Mouse (Mus musculus) brown adipose tissue, adult 24 weeks (tissue): ENCODE measurements around the gene Ift80. TPM values are rescaled to one million over a fixed set of nuclear protein-coding genes. Genes with fewer than 3 reads are reported as not detected.
"Not testable (repeated sequence)": the region's sequence is repeated elsewhere in the genome, so short reads cannot be mapped to it uniquely, and the experiment has no call there.

Source experiments
- H3K27ac ChIP-seq: fragments of 200-500 bp; replicated peaks from 2 replicates; pipeline ENCODE4 v1.5.1; 2012; ENCODE audit warnings: low read depth, mild to moderate bottlenecking, low read length
- H3K4me1 ChIP-seq: fragments of 200-500 bp; 2 replicates; pipeline ENCODE4 v1.6.1; 2012; ENCODE audit warnings: low read length, mixed read lengths; ENCODE audit not compliant: control insufficient read depth, insufficient read depth, insufficient read length
- H3K4me3 ChIP-seq: fragments of 200-500 bp; 2 replicates; pipeline ENCODE4 v1.5.1; 2012; ENCODE audit warnings: low read depth, mild to moderate bottlenecking, low read length, moderate library complexity; ENCODE audit not compliant: insufficient read depth
- polyA plus RNA-seq: library from polyadenylated mRNA; stranded (reverse); fragments of >200 nt; gene quantifications from 2 replicates; pipeline ENCODE4 v1.2.4, GENCODE M21; 2012; ENCODE audit not compliant: missing spikeins, insufficient read depth, insufficient read length

The Ift80 gene
- polyA plus RNA-seq: 2.7 and 3.3 TPM in 2 replicates

DNA sequence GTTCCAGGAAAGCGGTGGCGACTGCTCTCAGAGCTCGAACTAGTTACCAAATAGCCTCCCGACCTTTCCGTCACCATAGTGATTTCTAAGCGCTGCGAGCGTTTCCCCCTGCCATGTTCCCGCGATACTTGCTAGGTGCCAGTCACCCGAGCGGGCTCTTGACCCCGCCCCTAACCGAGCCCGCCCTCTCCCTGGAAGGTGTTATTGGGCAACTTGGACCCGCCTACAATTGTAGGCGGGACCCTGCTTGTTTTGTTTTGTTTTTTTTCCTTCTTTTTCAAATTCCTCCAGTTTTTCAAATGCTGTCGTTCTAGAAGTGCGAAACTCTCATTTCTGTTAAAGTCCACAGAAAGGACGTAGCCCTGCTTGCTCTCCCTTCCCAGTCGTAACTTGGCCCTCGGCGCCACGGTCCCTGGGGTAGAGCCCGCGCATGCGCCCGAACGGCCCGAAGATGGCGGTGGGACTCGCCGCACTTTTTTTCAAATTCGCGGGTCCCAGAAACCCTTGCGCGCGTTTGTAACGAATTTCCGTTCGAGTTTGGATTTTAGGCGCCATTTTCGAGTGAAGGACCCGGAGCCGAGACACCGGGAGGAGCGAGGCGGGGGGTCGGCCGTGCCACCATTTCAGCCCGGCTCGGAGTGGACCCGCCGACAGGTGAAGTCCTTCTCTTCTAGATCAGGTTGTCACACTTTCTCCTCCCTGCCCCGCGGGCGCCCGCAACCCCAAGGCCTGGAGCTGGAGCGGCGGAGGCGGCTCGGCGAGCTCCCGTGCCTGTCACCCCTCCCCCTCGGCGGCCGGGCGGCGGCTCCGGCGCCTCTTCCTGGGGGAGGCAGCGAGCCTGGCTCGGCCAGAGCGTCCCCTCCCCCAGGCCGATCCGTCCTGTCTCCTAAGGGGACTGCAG is at the start of gene Ift80, which contains the start of gene Smc4:
Gene Ift80, minus strand, starts transcription at position 134 of the 901 bp plus-strand sequence.
Gene Smc4, plus strand, starts transcription at position 302 of the 901 bp plus-strand sequence.
- H3K4me3 ChIP-seq: peak within 1 kb of the TSS; percentile 91

GRCm38 (mm10) chr3:69051894-69052293 is 47.5 kb upstream of the Ift80 start:
- no peak overlapping the region for H3K4me3 ChIP-seq
- no peaks in the 10 kb centered on the region for H3K4me1 ChIP-seq
- H3K27ac ChIP-seq: no peak overlapping the region

More for the DNA sequence above, at the start of gene Ift80, which contains the start of gene Smc4:
- H3K4me1 ChIP-seq: no peaks in the 10 kb centered on the region
- H3K27ac ChIP-seq: peak within 1 kb of the TSS; percentile 97

DNA sequence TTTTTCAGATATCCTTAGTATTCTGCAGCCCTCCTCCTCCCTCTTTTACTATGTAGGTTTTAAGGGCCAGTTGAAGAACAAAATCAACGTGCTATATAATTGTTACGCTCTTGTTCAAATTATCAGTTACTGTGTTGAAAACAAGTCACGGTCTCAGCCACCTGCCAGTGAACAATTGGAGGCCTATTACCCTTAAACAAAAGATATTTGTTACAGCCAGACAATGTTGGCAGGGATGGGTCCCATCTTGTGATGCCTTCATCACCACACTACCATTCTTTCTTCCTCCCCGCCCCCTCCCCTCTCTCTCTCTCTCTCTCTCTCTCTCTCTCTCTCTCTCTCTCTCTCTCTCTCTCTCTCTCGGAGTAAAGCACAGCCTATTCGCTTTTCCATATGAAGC is 44.6 kb upstream of the Ift80 start:
- Histone ChIP-seq H3K4me3 (no peak overlapping the region), H3K4me1 (no peaks in the 10 kb centered on the region), H3K27ac (no peak overlapping the region)

DNA sequence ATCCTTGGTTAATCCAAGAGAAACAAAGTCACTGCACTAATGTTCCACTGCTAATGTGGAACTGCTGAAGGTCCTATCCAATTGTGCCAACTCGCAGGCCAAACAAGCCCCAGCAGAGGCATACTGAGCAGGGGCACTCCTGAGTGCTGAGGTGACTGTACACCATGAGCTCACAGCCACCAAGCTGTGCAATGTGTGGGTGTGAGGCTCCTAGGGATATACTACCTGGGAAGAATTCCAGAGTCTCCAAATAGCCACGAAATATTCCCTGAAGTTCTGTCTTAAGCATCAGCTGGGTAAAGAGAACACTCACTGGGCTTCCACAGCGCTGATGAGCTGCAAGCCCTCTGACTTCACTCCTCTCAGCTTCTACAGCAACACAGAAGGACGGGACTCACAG is 43.3 kb upstream of the Ift80 start:
- Histone ChIP-seq H3K27ac (no peak overlapping the region), H3K4me1 (no peaks in the 10 kb centered on the region), H3K4me3 (no peak overlapping the region)

DNA sequence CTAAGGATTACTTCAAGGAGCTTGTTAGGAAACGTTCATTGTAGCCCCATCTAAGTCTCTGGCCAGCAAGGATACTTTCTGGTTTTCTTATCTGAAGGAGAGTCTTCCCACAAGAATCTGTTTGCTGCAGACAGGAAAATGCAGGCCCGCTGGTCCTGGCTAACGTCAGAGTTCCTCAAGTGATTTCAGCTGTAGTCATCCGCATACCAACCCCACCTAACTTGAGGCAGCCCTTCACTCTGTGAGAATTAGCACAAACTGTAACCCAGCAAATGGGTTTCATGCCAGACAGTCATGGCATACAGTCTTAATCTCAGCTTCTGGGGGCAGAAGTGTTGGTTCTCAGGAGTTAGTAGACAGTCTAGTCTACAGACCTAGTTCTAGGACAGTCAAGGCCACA is 42.1 kb upstream of the Ift80 start:
- no peak overlapping the region for H3K27ac ChIP-seq
- no peak overlapping the region for H3K4me3 ChIP-seq

DNA sequence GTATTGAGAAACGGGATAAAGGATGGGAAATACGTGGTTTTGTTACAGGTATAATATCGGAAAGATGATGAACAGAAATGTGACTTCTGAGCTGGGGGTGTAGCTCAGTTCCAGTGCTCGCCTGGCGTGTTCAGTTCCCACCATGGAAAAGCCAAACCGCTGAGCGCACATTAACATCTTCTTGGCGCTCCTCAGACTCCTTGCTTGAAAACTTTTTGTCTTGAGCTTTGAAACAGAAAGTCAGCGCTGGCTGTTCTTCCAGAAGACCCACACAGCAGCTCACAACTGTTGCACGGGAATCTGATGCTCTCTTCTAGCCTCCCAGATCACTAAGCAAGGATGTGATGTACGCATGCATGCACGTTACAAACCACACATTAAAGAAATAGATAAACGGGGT is 41.4 kb upstream of the Ift80 start:
- peak overlapping the region; percentile 86 for H3K4me3 ChIP-seq
- no peaks in the 10 kb centered on the region for H3K4me1 ChIP-seq
- H3K27ac ChIP-seq: no peak overlapping the region

More for the DNA sequence above, 42.1 kb upstream of the Ift80 start:
- no peaks in the 10 kb centered on the region for H3K4me1 ChIP-seq

- no peaks in the 10 kb centered on the region for H3K4me1 ChIP-seq
- no peak overlapping the region for H3K27ac ChIP-seq
- peak overlapping the region; percentile 86 for H3K4me3 ChIP-seq
These were observed 41.0 kb upstream of the Ift80 start for GRCm38 (mm10) chr3:69045400-69045703.

DNA sequence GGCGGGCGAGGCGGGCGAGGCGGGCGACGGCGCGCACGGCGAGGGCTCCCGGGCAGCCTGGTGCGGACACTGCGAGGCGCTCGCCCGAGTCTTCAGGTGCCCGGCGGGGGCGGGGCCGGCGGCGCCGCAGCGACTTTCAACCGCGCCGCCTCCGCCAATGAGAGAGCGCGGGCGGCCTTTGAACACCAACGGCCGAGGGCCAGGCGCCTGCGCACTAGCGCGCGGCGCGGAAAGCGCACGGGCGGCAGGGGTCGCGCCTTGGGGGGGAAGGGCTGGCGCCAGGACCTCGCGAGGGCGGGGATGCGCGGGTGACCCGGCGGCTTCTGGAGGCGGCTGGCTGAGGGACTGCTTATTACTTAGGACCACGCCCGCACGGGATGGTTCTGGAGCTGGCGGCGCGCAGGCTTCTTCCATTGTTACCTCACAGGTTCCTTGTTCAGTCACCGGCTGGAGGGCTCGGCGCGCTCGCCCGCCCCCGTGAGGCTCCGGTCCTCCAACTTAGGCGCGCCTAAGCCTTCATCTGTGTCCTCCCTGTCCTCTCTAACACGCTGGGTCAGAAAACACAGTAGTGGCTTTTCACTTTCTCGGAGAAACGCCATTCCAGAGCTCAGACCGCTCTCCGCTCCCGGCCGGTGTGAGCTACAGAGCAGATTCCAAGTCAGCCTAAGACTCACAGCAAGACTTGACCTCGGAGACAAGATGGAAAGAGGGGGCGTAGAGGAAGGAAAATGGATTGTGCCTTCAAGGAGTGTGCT is 40.5 kb upstream of the Ift80 start, which contains the start of gene Trim59:
Gene Trim59, minus strand, starts transcription at position 111 of the 755 bp plus-strand sequence.
- Histone ChIP-seq H3K4me1 (no peaks in the 10 kb centered on the region), H3K4me3 (peak within 1 kb of the TSS; percentile 86), H3K27ac (0 out of 2 replicates have a peak within 1 kb of the TSS, but pooled peaks have one; percentile 11)

DNA sequence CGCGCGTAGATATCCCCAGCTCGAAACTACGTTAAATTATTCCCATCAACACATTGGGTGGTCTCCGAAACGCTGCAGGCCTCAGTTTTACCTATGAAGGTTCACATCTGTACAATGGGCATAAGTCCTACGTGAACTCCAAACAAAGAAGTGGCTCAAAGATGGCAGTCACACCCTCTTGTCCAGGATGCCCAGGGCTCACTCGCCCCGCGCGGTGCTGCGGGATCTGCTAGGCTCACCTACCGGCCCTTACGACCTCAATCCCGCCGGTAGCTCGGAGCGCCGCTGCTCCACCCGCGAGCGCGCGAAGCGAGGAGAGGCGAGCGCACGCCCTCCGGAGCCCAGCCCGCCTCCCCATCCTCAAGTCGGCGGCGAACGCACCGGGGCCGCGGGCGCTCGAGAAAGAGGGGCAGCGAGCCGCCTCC is 39.8 kb upstream of the Ift80 start:
- H3K27ac ChIP-seq: no peak overlapping the region
- H3K4me3 ChIP-seq: peak overlapping the region; percentile 86
- H3K4me1 ChIP-seq: no peaks in the 10 kb centered on the region

DNA sequence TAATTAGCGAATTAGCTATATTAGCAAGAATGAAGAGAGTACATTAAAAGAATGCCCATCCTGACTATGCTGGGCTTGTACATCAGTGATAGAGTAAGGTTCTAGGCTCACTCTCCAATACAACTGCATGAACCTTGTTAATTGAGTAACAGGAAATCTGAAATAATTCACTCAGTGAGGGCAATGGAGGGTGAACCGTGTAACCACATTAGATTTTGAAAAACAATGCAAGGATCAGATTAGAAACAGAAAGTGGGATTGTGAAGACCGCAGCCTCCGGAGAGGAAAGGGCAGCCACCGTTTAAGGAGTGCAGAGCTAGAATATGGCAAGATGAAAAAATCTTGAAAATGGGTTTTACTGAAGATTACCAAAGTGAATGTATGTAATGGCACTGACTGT is 36.9 kb upstream of the Ift80 start:
- no peak overlapping the region for H3K27ac ChIP-seq
- no peak overlapping the region; the same call in 1 of the 2 replicates for H3K4me3 ChIP-seq
- no peaks in the 10 kb centered on the region for H3K4me1 ChIP-seq

- H3K27ac ChIP-seq: no peak overlapping the region
- no peaks in the 10 kb centered on the region for H3K4me1 ChIP-seq
- no peak overlapping the region for H3K4me3 ChIP-seq
These were observed 35.7 kb upstream of the Ift80 start for GRCm38 (mm10) chr3:69040105-69040504.

- no peak overlapping the region for H3K4me3 ChIP-seq
These were observed 21.9 kb upstream of the Ift80 start for GRCm38 (mm10) chr3:69026133-69026783.

DNA sequence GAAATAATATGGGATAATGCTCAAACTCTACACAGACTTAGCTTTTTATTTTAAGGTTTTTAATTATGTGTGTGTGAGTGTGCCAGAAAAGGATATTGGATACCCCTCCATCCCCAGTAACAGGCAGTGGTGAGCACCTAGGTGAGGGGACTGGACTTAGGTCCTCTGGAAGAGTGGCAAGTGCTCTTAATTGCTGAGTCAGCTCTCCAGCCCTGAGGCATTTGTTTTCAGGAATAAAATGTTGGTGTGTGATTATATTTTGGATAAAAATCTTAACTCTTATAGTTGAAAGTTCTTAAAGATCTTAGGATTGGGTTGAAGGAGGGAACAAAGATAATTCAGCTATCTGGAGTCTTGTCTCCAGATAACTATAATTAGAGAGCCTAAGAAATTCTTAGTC is 16.4 kb upstream of the Ift80 start:
- H3K4me3 ChIP-seq: no peak overlapping the region
- H3K27ac ChIP-seq: no peak overlapping the region
- H3K4me1 ChIP-seq: no peaks in the 10 kb centered on the region

More at GRCm38 (mm10) chr3:69026133-69026783, 21.9 kb upstream of the Ift80 start:
- Histone ChIP-seq H3K27ac (no peak overlapping the region), H3K4me1 (no peaks in the 10 kb centered on the region)

DNA sequence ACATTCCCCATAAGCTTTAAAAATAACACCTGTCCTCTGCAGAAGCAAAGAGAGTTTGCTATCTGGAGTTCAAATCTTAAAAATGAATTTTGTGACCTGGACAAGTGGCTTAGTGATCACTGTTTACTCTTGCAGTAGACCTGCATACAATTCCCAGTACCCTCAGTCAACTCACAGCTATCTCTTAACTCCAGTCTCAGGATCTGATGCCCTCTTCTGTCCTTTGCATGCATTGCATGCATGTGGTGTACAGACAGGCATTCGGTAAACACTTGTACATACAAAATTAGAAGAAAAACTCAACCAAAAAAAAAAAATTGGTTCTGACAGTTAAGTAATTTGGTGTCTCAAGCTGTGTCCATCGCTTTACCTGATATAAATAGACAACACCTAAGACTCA is 15.9 kb upstream of the Ift80 start:
- Histone ChIP-seq H3K4me3 (no peak overlapping the region), H3K4me1 (no peaks in the 10 kb centered on the region), H3K27ac (no peak overlapping the region)

DNA sequence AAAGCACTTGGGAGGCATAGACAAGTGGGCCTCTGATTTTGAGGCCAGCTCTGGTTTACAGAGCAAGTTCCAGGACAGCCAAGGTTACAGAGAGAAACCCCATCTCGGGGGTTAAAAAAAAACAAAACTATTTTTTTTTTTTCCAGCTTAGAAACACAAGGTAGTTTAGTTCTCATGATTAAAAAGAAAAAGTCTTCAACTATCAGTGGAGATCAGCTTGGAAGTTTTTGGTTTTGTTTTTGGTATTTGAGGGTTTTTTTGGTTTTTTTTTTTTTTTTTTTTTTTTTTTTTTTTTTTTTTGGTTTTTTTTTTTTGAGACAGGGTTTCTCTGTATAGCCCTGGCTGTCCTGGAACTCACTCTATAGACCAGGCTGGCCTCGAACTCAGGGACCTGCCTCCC is 14.3 kb upstream of the Ift80 start:
- not testable (repeated sequence) for H3K4me1 ChIP-seq, H3K4me3 ChIP-seq, H3K27ac ChIP-seq
